Mouse (Mus musculus): ENCODE data around the gene Cnih3.

DNA sequence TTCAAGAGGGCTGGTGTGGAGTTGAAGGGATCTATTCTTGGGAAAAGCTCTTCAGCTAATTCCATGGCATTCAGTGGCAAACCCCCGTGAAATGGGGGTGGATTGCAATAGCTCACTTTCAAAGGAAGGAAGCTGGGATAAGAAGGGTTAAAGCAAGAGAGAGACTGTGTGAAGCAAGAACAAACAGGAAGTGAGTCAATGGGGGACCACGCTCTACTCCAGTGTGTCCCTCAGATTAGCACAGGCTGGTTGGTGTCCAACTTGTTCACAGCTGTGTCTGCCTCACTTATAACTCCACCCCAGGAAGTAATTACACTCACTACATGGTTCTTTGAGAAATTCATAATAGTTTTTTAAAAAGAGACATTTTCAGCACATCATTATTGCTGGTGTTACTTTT lies 19.8 kb upstream of the Cnih3 start:
- TF ChIP-seq CTCF (IDR thresholded peaks at IDR 0.05; ENCODE audit: low read depth, low read length): no peak
- no peak for TF ChIP-seq POLR2A (IDR thresholded peaks at IDR 0.05; ENCODE audit: insufficient read depth, low read length)

Data from ES-Bruce4 (cell line).